Mouse (Mus musculus): ENCODE data around the gene Nrxn2.

Nrxn2 gene

DNA sequence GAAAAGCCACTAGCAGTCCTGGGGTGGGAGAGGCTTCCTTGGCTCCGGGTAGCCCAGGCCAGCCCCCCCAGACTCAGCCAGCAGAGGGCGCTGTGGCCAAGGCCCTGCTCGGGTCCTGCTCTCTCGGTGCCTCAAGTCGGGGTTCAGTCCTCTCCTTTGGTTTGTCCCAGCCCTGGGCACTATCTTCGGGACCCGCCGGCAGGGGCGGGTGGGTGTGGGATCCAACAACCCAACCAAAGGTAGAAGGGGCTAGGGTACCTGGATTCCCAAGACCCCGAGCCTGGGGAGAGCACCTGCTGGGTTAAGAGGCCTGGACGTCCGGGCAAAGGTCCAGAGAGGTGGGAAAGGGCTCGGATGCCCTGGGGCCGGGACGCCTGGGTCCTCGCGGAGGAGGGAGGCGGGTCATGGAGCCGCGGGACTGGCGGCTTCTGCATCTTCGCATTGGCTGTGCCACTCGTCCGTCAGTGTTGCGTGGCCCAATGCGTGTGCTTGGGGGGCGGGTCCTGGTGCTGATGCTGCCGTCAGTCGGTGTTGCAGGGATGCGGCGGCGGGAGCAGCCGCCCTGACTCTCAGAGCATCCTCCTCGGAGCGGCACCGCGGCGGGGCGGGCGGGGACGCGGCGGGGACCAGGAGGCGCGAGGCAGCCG is at the start of gene Nrxn2:
Gene Nrxn2, plus strand, starts transcription at position 499 of the 647 bp plus-strand sequence.
- DNase-seq (ENCODE audit: low spot score): peak; percentile 76

DNA sequence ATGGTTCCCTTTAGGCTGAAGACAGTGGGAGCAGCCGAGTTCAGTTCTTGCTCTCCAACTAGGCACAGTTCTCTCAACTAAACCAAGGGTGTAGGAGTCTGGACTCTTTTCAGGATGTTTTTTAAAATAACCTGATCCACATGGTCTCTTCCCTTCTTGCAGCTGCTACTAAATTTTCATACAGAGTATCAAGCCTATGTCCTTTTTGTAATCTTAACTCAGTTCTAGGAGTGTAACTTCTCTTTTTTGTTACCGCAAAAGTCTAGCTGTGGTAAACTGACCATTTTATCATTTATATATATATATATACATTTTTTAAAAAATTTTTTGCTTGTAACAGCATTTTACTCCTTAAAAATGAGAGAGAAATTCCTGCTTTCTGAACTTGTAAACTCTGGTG is 48.4 kb upstream of the Nrxn2 start:
- no peak for DNase-seq (ENCODE audit: low spot score)

DNA sequence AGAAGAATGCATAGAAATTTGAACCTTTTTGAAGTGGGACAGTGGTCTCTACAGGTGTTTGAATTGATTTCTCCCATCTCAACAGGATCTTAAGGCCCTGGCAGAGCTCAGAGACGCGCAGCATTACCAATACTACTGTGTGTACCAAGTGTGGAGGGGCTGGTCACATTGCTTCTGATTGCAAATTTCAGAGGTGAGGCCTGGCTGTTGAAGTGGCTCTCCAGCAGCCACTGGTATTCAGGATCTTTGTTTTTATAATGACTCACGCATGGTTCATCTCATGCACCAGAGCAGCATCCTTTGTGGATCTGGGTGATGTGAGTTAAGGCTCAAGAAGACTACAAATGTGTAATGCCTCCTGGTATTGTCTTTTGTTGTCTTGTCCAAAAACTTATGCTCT is 46.1 kb upstream of the Nrxn2 start:
- no peak for DNase-seq (ENCODE audit: low spot score)

DNA sequence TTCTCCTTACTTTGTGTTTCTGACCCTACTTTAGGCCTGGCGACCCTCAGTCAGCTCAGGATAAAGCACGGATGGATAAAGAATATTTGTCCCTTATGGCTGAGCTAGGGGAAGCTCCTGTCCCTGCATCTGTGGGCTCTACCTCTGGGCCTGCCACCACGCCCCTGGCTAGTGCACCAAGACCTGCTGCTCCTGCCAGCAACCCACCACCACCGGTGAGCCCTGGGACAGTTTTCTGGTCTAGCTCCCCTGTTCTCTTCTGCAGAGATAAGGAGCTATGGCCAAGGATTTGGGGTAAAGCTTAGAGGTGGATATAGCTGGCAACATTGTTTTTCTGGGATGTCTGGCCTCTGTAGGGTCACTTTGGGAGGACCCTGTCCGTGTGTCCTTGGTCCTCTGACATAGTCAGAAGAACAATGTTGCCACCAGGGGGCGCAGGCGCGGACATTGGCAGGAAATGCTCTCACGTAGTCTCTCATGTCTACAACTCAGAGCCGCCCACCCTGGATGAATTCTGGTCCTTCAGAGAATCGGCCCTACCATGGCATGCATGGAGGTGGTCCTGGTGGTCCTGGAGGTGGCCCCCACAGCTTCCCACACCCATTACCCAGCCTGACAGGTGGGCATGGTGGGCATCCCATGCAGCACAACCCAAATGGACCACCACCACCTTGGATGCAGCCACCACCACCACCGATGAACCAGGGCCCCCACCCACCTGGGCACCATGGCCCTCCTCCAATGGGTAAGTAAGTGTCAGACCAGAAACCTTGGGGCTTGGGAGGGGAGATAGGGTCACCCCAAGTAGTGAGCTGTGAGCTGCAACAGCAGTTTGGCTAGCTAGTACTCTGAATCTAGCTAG is 44.8 kb upstream of the Nrxn2 start:
- DNase-seq (ENCODE audit: low spot score): peak; percentile 79

DNA sequence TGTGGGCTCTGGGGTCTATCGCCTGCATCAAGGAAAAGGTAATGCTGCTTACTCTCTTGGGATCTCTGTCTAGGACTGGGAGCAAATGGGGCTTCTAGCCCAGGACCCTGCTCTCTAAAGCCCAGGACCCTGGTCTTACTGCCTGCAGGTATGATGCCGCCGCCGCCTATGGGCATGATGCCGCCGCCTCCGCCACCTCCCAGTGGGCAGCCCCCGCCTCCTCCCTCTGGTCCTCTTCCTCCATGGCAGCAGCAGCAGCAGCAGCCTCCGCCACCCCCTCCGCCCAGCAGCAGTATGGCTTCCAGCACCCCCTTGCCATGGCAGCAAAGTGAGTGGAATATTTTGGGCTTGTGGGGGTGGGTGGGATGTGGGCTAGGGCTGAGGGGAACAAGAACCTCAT is 44.0 kb upstream of the Nrxn2 start:
- no peak for DNase-seq (ENCODE audit: low spot score)

DNA sequence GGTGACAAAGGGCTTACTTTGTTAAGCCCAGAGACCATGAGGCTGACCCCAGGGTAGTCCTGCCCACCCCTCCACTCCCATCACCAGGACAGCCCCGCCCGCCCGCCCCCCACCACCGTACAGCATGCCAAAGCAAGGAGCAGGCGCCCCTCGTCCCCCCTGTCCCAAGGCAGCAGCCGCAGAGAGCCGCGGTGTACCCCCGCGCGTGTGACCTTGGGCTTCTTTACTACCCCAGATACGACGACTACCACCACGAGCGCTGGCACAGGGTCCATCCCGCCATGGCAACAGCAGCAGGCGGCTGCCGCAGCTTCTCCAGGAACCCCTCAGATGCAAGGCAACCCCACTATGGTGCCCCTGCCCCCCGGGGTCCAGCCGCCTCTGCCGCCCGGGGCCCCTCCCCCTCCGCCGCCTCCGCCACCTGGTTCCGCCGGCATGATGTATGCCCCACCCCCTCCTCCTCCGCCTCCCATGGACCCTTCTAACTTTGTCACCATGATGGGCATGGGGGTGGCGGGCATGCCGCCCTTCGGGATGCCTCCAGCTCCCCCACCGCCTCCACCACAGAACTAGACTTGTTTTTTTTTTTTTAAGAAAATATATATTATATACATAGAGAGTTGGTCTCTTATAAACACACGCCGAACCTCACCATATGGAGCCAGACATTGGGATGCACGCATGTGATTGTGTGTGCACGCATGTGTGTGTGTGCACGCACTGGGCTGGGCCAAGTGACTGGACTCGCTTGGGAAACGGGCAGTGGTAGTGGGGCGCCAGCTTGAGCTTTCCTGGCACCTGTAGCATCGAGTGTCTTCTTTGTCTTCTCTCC is 42.9 kb upstream of the Nrxn2 start:
- no peak for DNase-seq (ENCODE audit: low spot score)

DNA sequence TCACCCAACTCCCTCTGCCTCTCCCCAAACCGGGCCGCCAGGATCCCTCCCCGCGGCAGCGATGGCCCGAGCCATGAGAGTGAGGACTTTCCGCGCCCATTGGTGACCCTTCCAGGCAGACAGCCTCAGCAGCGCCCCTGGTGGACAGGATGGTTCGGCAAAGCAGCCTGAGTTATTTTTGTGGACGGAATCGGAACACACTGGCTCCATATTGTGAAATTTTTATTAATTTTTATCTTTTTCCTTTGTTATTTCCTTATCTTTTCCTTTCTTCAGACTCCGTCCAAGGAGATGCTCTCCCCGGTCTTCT is 42.3 kb upstream of the Nrxn2 start:
- DNase-seq (ENCODE audit: low spot score): peak; percentile 62

DNA sequence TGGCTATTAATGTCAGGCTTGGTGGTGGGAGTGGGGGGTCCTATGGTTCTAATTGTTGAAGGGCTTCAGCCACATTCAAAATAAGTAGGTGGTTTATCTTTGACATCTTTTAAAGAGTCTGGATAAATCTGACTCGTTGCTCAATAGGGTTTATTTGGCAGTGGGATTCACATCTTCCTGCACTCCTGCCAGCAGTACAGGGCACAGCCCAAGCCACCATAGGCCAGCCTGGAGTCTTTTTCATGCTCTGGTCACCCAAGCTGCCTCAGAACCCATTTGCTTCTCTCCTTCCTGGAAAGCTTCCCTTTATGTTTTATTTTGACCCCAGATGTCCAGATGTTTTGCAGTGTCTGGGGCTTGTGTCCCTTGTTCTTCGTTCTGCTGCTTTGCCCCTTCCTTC is 41.9 kb upstream of the Nrxn2 start:
- DNase-seq (ENCODE audit: low spot score): no peak

DNA sequence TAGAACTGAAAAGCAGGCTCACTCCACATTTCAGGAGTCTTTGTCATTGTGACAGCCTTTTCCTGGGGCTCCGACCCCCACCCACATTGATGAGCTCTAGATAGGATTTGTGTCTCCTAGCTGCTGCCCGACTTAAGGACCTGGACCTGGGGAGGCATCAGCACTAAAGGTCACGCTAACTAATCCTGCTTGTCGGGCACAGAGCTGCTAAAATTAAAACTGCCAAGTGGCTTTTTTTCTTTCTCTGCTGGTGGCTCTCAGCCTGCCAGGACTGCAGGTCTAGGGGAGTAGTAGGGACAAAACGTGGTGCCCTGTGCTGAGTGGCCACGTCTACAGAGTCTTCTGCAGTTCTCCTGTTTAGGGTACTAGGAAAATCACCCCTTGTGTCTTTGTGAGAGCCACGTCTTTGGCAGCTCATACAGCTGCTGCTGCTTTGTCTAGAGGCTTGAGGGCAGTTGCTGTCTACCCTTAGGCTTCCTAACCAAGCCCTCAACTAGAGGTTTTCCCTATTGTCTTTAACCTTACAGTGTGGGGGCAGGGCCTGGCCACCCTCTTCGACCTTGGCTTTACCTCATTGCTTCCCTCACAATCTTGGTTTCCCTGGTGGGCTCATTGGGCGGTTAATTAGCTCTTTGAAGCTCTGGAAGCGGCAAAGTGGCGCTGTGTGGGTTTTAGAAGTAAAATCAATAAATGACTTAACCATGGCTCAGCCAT is 41.0 kb upstream of the Nrxn2 start:
- no peak for DNase-seq (ENCODE audit: low spot score)

DNA sequence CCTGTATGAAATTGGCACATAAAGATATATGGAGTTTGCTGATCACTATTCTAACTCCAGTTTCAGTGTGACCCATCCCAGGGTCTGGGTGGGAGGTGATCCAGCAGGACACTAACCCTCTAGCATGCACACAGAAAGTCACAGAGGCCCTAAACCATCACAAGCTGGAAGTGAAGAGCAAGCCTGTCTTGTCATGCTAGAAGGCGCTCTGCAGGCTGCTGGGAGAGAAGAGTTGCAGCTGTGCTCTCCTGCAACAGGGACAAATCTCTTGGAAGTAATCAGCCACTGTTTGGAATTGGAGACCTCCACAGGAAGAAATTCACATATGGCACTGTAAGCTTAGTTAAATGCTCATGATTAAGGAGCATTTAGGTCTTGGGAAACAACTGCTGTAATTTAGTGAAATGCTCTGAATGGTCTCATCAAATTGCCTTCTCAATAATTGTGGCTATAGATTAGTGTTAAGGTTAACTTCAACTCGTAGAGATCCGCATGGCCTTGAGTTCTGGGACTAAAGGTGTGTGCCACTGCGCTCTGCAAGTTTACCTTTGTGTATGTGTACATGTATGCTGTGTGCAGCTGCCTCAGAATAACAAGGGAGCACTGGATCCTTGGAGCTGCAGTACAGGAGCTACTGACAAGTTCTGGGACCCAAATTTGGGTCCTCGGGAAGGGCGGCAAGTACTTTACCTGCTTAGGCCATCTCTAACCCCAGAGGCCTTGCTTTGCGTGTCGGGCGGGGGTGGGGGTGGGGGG is 37.9 kb upstream of the Nrxn2 start:
- no peak for DNase-seq (ENCODE audit: low spot score)

DNA sequence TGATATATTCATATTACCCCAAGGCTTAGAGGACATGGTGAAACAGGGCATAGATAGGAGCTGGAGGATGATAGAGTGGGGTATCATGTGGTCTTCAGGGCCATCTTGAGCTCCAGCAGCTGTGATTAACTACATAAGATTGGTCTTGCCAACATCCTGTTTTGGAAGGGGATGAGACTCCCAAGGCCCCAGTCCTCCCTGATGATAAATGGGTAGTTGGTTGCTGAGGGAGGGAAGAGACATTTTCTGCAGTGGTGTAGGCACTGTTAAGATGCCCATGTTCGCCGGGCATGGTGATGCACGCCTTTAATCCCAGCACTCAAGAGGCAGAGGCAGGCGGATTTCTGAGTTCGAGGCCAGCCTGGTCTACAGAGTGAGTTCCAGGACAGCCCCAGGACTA is 37.3 kb upstream of the Nrxn2 start:
- DNase-seq (ENCODE audit: low spot score): no peak

DNA sequence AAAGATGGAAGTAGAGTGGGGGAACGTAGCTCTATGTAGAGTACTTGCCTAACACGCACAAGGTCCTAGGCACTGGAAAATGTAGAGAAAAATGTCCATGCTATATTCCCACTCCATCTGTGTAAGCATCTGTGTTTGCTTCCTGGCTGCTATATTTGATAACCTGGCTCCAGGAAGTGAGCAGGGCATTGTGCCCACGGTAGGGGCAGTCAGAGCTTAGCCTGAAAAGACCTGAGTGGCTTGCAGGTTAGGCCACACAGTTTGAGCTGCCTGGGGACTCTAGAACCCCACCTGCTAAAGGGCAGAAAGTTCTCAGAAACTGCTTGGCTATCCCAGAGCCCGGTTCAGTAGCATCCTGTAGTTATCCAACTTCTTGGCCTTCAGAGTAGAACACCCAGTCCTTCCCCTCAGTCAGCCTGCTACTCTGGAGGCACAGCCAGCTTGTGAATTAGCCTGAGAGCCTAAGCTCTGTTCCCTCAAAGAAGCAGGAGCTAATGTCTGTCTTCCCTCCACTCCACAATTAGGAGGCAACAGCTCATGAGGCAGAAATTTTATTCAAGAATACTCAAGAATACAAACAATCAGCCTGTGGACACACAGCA is 36.1 kb upstream of the Nrxn2 start:
- no peak for DNase-seq (ENCODE audit: low spot score)

DNA sequence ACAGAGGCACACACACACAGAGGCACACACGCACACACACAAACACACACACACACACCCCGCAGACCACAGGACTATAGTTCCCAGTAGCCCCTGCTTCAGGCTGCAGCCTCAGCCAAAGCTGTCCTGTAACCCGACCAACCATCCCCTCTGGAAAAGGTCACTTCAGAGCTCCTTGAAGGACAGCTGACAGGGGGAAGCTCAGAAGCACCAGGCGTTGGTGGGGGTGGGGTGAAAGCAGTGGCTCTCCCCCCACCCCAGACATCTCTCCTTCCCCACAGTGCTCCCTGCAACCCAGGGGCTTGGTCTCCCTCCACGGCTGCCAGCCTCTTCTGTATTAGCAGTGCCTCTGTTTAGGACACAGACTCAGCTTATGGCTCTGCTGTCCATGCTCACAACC is 35.1 kb upstream of the Nrxn2 start:
- DNase-seq (ENCODE audit: low spot score): no peak

DNA sequence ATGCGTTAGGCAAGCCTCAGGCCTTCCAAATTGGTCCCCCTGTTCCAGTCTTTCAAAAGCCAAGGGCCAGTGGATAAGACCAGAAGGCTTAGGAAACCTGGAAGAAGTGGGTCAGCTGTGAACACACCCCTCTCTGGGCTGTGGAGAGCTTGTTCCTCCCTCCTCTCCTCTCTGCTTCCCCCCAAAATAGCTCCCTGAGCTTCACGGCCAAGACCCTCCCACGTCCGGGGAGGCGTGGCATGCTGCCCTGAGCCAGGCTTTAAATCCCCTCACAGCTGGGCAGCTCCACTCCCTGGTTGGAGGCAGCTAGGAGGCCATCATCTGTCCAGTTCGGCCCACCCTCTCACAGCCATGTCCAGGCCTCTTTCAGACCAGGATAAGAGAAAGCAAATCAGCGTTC is 34.4 kb upstream of the Nrxn2 start, which contains the start of gene Pygm:
Gene Pygm, plus strand, starts transcription at position 272 of the 400 bp plus-strand sequence.
- peak; percentile 70 for DNase-seq (ENCODE audit: low spot score)

DNA sequence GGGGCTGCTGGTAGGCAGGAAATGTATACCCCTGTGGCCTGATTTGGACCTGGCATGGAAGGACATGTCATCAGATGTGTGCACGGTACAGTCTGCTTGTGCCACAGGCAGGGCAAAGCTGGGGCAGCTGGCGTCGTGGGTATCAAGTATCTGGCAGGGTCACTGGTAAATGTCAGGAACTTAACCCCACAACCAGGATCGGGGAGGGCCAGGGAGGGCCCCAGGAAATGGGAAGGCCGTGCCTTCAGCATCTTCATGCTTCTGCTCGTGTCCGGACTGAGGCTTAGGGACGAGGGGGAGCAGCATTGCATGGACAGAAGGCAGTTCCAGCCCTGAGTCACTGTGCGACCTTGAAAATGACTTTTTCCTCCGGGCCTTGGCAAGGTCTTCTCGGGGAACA is 33.6 kb upstream of the Nrxn2 start:
- DNase-seq (ENCODE audit: low spot score): no peak

DNA sequence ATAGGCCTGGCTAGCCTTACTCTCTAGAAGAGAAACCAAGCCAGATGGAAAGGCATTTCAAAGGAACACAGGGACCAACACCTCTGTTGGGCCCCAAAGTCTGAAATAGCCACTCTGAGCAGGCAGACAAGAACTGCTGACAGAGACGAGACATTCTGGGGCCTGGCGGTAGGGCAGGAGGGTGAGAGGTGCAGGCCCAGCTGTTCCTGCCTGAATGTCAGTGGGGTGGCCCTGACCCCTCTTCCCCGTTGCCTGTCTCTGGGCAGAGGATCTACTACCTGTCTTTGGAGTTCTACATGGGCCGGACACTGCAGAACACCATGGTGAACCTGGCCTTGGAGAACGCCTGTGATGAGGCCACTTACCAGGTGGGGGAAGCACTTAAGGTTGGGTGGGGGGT is 33.1 kb upstream of the Nrxn2 start:
- no peak for DNase-seq (ENCODE audit: low spot score)

DNA sequence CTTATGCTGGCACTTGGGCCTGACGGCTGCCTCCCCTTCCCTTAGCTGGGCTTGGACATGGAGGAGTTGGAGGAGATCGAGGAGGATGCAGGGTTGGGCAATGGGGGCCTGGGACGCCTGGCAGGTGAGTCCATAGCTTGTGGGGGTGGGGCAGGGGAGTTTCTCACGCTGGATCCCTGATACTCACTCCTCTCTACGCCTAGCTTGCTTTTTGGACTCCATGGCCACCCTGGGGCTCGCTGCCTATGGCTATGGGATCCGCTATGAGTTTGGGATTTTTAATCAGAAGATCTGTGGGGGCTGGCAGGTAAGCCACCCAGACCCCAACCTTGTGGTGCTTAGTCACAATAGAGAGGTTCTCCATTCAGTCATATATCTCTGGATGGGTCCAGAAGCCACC is 32.7 kb upstream of the Nrxn2 start:
- DNase-seq (ENCODE audit: low spot score): no peak

DNA sequence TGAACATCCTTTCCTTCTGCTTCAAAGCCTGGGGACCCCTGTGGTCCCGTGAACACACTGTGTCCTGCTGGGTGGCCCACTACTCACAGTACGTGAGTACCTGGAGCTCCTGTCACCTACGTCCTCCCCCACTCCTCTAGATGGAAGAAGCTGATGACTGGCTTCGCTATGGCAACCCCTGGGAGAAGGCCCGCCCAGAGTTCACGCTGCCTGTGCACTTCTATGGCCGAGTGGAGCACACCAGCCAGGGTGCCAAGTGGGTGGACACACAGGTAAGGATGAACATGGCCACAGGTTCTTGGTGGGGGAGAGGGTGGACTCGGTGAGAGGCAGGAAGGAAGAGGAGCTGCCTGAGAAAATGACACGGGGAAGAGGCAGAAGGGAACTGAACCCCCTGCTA is 32.3 kb upstream of the Nrxn2 start:
- DNase-seq (ENCODE audit: low spot score): no peak

DNA sequence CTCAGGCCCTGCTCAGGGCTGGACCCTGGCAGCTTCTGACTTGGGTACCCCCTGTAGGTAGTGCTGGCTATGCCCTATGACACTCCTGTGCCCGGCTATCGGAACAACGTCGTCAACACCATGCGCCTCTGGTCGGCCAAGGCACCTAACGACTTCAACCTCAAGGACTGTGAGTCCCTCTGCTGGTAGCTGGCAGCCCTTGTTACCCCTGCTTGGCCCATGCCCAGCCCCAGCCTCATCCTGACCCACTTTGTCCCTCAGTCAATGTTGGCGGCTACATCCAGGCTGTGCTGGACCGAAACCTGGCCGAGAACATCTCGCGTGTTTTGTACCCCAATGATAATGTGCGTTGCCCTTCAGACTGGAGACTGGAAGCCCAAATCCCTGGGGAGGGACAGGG is 30.5 kb upstream of the Nrxn2 start:
- DNase-seq (ENCODE audit: low spot score): no peak

DNA sequence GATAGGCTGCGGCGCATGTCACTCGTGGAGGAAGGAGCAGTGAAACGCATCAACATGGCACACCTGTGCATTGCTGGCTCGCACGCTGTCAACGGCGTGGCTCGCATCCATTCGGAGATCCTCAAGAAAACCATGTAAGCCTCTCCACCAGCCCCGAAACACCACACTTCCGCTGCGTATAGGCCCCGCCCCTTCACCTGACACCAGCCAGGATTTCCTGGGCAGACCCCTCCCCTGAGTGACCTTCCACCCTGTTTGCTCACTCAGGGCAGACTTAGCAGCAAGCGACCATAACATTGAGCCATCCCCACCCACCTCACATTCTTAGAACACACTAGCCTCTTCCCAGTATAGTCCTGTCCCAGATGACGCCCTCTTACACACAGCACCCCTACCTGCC is 28.7 kb upstream of the Nrxn2 start:
- no peak for DNase-seq (ENCODE audit: low spot score)

DNA sequence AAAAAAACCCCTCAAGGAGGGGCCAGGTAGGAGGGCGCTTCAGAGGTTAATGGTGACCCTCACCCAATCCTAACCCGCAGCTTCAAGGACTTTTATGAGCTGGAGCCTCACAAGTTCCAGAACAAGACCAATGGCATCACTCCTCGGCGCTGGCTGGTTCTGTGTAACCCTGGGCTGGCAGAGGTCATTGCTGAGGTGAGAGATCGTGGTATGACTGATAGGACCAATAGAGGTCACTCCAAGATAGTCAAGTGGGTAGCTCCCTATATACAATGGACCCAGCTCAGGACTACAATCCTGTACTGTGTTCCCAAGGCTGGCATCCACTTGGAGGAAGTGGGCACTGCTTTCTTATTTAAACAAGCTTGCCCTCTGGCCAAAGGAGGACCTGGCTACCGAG is 28.3 kb upstream of the Nrxn2 start:
- DNase-seq (ENCODE audit: low spot score): no peak

All from ovary, postnatal 36 days (tissue).